Mouse (Mus musculus) midbrain, embryonic 13.5 days (tissue): Measurements from ENCODE around the gene Cldn3. TPM values are rescaled to one million over a fixed set of nuclear protein-coding genes. Genes with fewer than 3 reads are reported as not detected.

Experiments used
- ATAC-seq: fragments of 200-750 bp; cut with Nextera tagmentation; 2 replicates; pipeline ENCODE4 v1.8.0; 2017; ENCODE audit warnings: mild to moderate bottlenecking, moderate TSS enrichment, moderate library complexity
- H3K27ac ChIP-seq: fragments of 300-500 bp; sonication (generic); 2 replicates; pipeline ENCODE4 v1.5.1; 2015; ENCODE audit warnings: inconsistent platforms, mild to moderate bottlenecking, moderate library complexity
- H3K27me3 ChIP-seq: fragments of 300-500 bp; sonication (generic); 2 replicates; pipeline ENCODE4 v1.6.1; 2015; ENCODE audit warnings: mild to moderate bottlenecking, inconsistent platforms
- H3K36me3 ChIP-seq: fragments of 300-500 bp; sonication (generic); 2 replicates; pipeline ENCODE4 v1.6.1; 2015; ENCODE audit warnings: mild to moderate bottlenecking, inconsistent platforms
- H3K4me1 ChIP-seq: fragments of 300-500 bp; sonication (generic); replicated peaks from 2 replicates; pipeline ENCODE4 v1.6.1; 2015; ENCODE audit warnings: inconsistent platforms
- H3K4me2 ChIP-seq: fragments of 300-500 bp; sonication (generic); replicated peaks from 2 replicates; pipeline ENCODE4 v1.6.1; 2015; ENCODE audit warnings: moderate library complexity, mild to moderate bottlenecking, inconsistent platforms
- H3K4me3 ChIP-seq: fragments of 300-500 bp; sonication (generic); replicated peaks from 2 replicates; pipeline ENCODE4 v1.5.1; 2015; ENCODE audit warnings: mild to moderate bottlenecking, inconsistent platforms
- H3K9ac ChIP-seq: fragments of 300-500 bp; sonication (generic); replicated peaks from 2 replicates; pipeline ENCODE4 v1.6.1; 2015; ENCODE audit warnings: mild to moderate bottlenecking, inconsistent platforms
- H3K9me3 ChIP-seq: fragments of 300-500 bp; sonication (generic); 2 replicates; pipeline ENCODE4 v1.6.1; 2016; ENCODE audit warnings: mild to moderate bottlenecking, inconsistent platforms
- WGBS: fragments of 180-500 bp; shearing (Covaris S2); methylation state at CpG from one replicate; pipeline ENCODE4 v1.1.7; 2015; 5-methylcytosine and 5-hydroxymethylcytosine counted together
- polyA plus RNA-seq: library from polyadenylated mRNA; unstranded; fragments of >200 nt; fragmentation: Nextera tagmentation; extraction: Ambion mirVana; gene quantifications from 2 replicates; pipeline ENCODE4 v1.2.1, GENCODE M21; 2015

Gene Cldn3
- polyA plus RNA-seq, 1 experiment from 2014 or later = 1.7 TPM

GRCm38 (mm10) chr5:135029007-135029854, 43.2 kb downstream of the Cldn3 start:
- Histone ChIP-seq H3K36me3 (no peaks in the 10 kb centered on the region), H3K27ac (no peak overlapping the region), H3K4me3 (no peak overlapping the region), H3K9ac (no peak overlapping the region), H3K4me2 (no peak overlapping the region), H3K27me3 (0 out of 2 replicates have a peak, but pooled peaks cover 2% of the 10 kb centered on the region), H3K4me1 (peaks cover 22% of the 10 kb centered on the region), H3K9me3 (no peaks in the 10 kb centered on the region)
- no peak for ATAC-seq
- 56% methylated on average over 18 of the region's 18 CpGs for WGBS

GRCm38 (mm10) chr5:135032581-135032980, 46.6 kb downstream of the Cldn3 start:
- Histone ChIP-seq H3K4me3 (no peak overlapping the region), H3K27me3 (no peaks in the 10 kb centered on the region), H3K36me3 (peaks cover 2% of the 10 kb centered on the region; the same call in 1 of the 2 replicates), H3K4me1 (0 out of 2 replicates have a peak, but pooled peaks cover 7% of the 10 kb centered on the region), H3K4me2 (no peak overlapping the region), H3K9ac (no peak overlapping the region), H3K27ac (no peak overlapping the region), H3K9me3 (no peaks in the 10 kb centered on the region)
- 95% methylated on average over 5 of the region's 5 CpGs for WGBS
- no peak for ATAC-seq

DNA sequence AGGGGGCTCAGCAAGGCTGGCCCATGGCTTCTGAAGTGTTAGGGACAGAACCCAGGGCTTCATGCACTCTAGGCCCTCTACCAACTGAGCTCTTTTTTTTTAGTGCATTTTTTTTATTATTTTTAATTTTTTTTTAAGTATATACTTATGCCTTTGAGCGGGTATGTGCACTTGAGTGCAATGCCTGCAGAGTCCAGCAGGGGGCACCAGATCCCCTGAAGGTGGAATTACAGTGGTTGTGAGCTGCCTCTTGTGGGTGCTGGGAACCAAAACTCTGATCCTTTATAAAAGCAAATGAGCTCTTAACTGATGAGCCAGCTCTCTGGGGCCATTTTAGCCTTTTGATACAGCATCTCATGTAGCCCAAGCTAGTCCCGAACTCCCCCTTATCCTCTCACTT, 48.6 kb downstream of the Cldn3 start:
- peaks cover 7% of the 10 kb centered on the region; the same call in 1 of the 2 replicates for H3K36me3 ChIP-seq
- no peak overlapping the region for H3K4me2 ChIP-seq
- H3K9me3 ChIP-seq = no peaks in the 10 kb centered on the region
- 98% methylated on average over 2 of the region's 2 CpGs for WGBS
- no peak overlapping the region for H3K27ac ChIP-seq
- no peak overlapping the region for H3K4me3 ChIP-seq
- H3K4me1 ChIP-seq = no peaks in the 10 kb centered on the region
- H3K9ac ChIP-seq = no peak overlapping the region
- no peak for ATAC-seq
- no peaks in the 10 kb centered on the region for H3K27me3 ChIP-seq

- ATAC-seq = no peak
- WGBS = 65% methylated on average over 18 of the region's 18 CpGs
These were observed 49.8 kb downstream of the Cldn3 start for GRCm38 (mm10) chr5:135035608-135036359.

More at GRCm38 (mm10) chr5:135035608-135036359, 49.8 kb downstream of the Cldn3 start:
- Histone ChIP-seq H3K9me3 (no peaks in the 10 kb centered on the region), H3K4me1 (0 out of 2 replicates have a peak, but pooled peaks cover 4% of the 10 kb centered on the region), H3K36me3 (peaks cover 7% of the 10 kb centered on the region), H3K27ac (no peak overlapping the region), H3K9ac (no peak overlapping the region), H3K27me3 (no peaks in the 10 kb centered on the region), H3K4me2 (no peak overlapping the region), H3K4me3 (no peak overlapping the region)

Other genes starting within 250 kb of the Cldn3 start
- 2.1 and 2.6 TPM in 2 replicates for gene Eln, start 238.9 kb upstream of the Cldn3 start, polyA plus RNA-seq
- gene Tmem270, start 79.5 kb upstream of the Cldn3 start, polyA plus RNA-seq = not detected in 2 replicates
- gene Cldn13, start 70.7 kb upstream of the Cldn3 start, polyA plus RNA-seq = 0.26 and 0.35 TPM in 2 replicates
- 7.5 and 7.7 TPM in 2 replicates for gene Mettl27, start 53.8 kb upstream of the Cldn3 start, polyA plus RNA-seq
- gene Cldn4, start 39.3 kb upstream of the Cldn3 start, polyA plus RNA-seq = not detected in 2 replicates
- 50.7 and 51.2 TPM in 2 replicates for gene Abhd11, start 22.9 kb downstream of the Cldn3 start, polyA plus RNA-seq
- 63.4 and 69.7 TPM in 2 replicates for gene Stx1a, start 37.3 kb downstream of the Cldn3 start, polyA plus RNA-seq
- 40.4 and 41.3 TPM in 2 replicates for gene Dnajc30, start 78.0 kb downstream of the Cldn3 start, polyA plus RNA-seq
- gene Bud23, start 78.7 kb downstream of the Cldn3 start, polyA plus RNA-seq = 89.8 and 103 TPM in 2 replicates
- gene Vps37d, start 92.1 kb downstream of the Cldn3 start, polyA plus RNA-seq = 24.0 and 32.1 TPM in 2 replicates
- 1.2 and 1.6 TPM in 2 replicates for gene Mlxipl, start 103.7 kb downstream of the Cldn3 start, polyA plus RNA-seq
- gene Tbl2, start 163.4 kb downstream of the Cldn3 start, polyA plus RNA-seq = 13.7 and 14.3 TPM in 2 replicates
- gene Bcl7b, start 182.1 kb downstream of the Cldn3 start, polyA plus RNA-seq = 49.6 and 51.2 TPM in 2 replicates
- gene Baz1b, start 201.1 kb downstream of the Cldn3 start, polyA plus RNA-seq = 40.0 and 44.3 TPM in 2 replicates